Mouse (Mus musculus) hindbrain, embryonic 14.5 days (tissue): ENCODE measurements at regions not wholly inside any gene's neighbourhood (a gene's known extent, or its start where the extent isn't known, plus 50 kb on each side); places are given as distances from the start of the nearest gene placed in this dataset.
"Not testable (repeated sequence)": the region's sequence is repeated elsewhere in the genome, so short reads cannot be mapped to it uniquely, and the experiment has no call there.

Experiments used
- ATAC-seq: fragments of 200-750 bp; cut with Nextera tagmentation; 2 replicates; pipeline ENCODE4 v1.8.0; 2017; ENCODE audit warnings: moderate number of reproducible peaks, mild to moderate bottlenecking, moderate TSS enrichment, moderate library complexity; ENCODE audit not compliant: low FRiP score
- DNase-seq: peaks from one replicate; pipeline ENCODE4 v3.0.0-alpha.2; 2015; ENCODE audit warnings: low spot score
- H3K27ac ChIP-seq: fragments of 300-500 bp; sonication (generic); 2 replicates; pipeline ENCODE4 v1.5.1; 2014; ENCODE audit warnings: mild to moderate bottlenecking, moderate library complexity
- H3K27me3 ChIP-seq: fragments of 300-500 bp; sonication (generic); 2 replicates; pipeline ENCODE4 v1.6.1; 2014; ENCODE audit warnings: mild to moderate bottlenecking, low read length, mixed read lengths; ENCODE audit not compliant: control insufficient read depth, insufficient read depth
- H3K36me3 ChIP-seq: fragments of 300-500 bp; sonication (generic); replicated peaks from 2 replicates; pipeline ENCODE4 v1.6.1; 2014; ENCODE audit not compliant: control insufficient read depth, insufficient read depth
- H3K4me1 ChIP-seq: fragments of 300-500 bp; sonication (generic); replicated peaks from 2 replicates; pipeline ENCODE4 v1.6.1; 2014; ENCODE audit warnings: antibody characterized with exemption, low read length, mixed read lengths; ENCODE audit not compliant: control insufficient read depth, insufficient read depth
- H3K4me2 ChIP-seq: fragments of 300-500 bp; sonication (generic); replicated peaks from 2 replicates; pipeline ENCODE4 v1.6.1; 2014; ENCODE audit warnings: mild to moderate bottlenecking, moderate library complexity
- H3K4me3 ChIP-seq: fragments of 300-500 bp; sonication (generic); replicated peaks from 2 replicates; pipeline ENCODE4 v1.5.1; 2014; ENCODE audit warnings: mild to moderate bottlenecking, low read length
- H3K9ac ChIP-seq: fragments of 300-500 bp; sonication (generic); 2 replicates; pipeline ENCODE4 v1.6.1; 2014
- H3K9me3 ChIP-seq: fragments of 300-500 bp; sonication (generic); 2 replicates; pipeline ENCODE4 v1.6.1; 2016; ENCODE audit warnings: low read length; ENCODE audit not compliant: control insufficient read depth
- WGBS: fragments of 180-500 bp; shearing (Covaris S2); extraction: QIAGEN DNeasy Blood & Tissue Kit; methylation state at CpG from one replicate; pipeline ENCODE4 v1.1.7; 2014; 5-methylcytosine and 5-hydroxymethylcytosine counted together

DNA sequence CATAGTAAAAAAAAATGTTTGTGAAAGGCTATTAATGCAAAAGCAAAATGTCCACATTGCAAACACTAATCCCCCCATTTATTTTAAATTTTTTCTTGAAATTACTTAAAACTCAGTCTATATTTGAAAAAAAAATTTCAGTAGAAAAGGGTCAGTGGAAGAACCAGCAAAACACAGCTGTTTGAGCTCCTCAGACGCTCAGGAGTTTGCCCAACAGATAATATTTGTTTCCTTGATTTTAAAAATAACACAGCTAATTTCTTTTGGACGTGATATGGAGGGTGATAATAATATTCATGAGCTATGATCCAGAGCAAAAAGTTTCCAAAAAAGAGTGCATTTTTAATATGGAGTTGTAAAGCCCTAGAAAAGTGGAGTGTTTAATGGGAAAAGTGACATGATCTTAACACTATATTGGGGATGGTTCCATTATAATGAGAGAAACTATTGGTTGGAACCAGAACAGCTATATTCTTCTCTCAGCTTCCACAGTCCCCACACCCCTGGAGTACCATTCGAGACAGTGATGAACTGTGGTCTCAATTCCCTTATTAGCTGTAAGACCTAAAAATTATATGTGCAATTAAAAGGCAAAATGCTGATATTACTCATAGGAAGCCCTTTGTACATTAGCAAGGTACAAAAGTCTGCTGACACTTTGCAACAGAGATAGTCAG, 209.0 kb upstream of the Rnf219 start:
- 75% methylated on average over 3 of the region's 3 CpGs for WGBS
- Histone ChIP-seq H3K4me2 (no peak overlapping the region), H3K4me1 (no peaks in the 10 kb centered on the region), H3K4me3 (no peak overlapping the region), H3K9me3 (no peaks in the 10 kb centered on the region), H3K27me3 (no peaks in the 10 kb centered on the region), H3K27ac (no peak overlapping the region), H3K36me3 (no peaks in the 10 kb centered on the region), H3K9ac (no peak overlapping the region)
- ATAC-seq (no peak), DNase-seq (no peak)

DNA sequence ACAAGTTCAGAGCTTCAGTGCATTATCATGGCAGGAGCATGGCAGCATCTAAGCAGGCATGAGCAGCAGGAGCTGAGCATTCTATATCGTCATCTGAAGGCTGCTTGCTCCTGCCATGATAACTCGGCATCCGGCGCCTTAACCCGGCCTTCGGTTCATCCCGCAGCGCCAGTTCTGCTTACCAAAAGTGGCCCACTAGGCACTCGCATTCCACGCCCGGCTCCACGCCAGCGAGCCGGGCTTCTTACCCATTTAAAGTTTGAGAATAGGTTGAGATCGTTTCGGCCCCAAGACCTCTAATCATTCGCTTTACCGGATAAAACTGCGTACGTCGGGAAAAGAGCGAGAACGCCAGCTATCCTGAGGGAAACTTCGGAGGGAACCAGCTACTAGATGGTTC, 193.2 kb upstream of the Rnf219 start:
- H3K27me3 ChIP-seq, H3K27ac ChIP-seq, H3K36me3 ChIP-seq, H3K9me3 ChIP-seq, DNase-seq, H3K9ac ChIP-seq, H3K4me3 ChIP-seq, ATAC-seq, H3K4me2 ChIP-seq, H3K4me1 ChIP-seq: not testable (repeated sequence)
- 95% methylated on average over 20 of the region's 24 CpGs for WGBS

DNA sequence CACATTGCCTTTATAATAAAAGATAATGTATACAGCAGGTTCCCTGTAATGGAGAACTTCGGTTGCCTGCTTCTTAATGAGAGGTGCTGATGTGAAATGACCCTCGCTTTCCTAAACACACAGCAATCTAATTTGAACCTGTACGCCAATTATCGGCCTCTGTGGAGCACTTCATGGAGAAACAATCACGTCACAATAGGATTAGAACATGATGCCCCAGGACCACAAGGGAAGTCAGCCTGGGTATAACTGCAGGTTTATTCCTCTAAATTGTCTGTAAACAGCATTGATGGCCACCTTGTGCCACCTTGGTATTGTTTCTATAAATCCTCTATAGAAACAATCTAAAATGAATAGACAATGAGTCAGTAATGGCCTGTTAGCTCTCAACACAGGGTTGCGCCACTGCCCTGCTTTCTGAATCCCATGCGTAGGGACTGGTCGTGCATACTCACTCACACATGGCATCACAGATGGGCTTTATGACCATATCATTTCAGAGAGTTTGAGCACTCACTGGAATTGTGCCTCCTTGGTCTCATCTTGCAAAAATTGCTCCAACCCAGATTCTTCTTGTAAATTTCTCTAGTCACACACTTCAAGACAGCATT, 179.9 kb upstream of the Rnf219 start:
- Histone ChIP-seq H3K27ac (no peak overlapping the region), H3K36me3 (no peaks in the 10 kb centered on the region), H3K4me3 (no peak overlapping the region), H3K9ac (no peak overlapping the region), H3K4me2 (no peak overlapping the region), H3K4me1 (no peaks in the 10 kb centered on the region), H3K27me3 (no peaks in the 10 kb centered on the region), H3K9me3 (no peaks in the 10 kb centered on the region)
- DNase-seq (no peak), ATAC-seq (peak; percentile 24; the same call in 1 of the 2 replicates)
- 68% methylated on average over 8 of the region's 8 CpGs for WGBS

DNA sequence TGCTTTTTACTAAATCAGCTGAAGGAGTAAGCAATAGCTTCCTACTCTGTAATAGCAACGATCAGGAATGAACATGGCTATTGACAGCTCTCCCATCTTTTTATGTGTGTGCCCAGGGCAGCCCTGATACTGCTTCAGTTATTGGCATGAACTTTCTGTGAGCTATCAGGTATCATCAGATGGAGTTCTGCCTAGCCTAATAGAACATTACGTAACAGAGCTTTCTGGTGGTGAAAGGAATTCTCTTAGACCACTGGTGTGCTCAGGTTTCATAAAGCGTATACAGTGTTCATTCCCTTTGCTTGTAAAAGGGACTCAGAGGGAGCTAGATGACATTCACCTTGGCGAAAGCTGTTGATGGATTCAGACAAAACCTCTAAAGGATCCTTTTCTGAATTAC, 176.5 kb upstream of the Rnf219 start:
- H3K4me1 ChIP-seq, result no peaks in the 10 kb centered on the region
- DNase-seq (no peak), ATAC-seq (no peak)
- no peak overlapping the region for H3K4me2 ChIP-seq
- no peaks in the 10 kb centered on the region for H3K9me3 ChIP-seq
- no peaks in the 10 kb centered on the region for H3K36me3 ChIP-seq
- 94% methylated on average over 4 of the region's 4 CpGs for WGBS
- no peaks in the 10 kb centered on the region for H3K27me3 ChIP-seq
- no peak overlapping the region for H3K9ac ChIP-seq
- H3K4me3 ChIP-seq, result no peak overlapping the region
- no peak overlapping the region for H3K27ac ChIP-seq

GRCm38 (mm10) chr14:104695101-104695500, 172.7 kb upstream of the Rnf219 start:
- no peaks in the 10 kb centered on the region for H3K36me3 ChIP-seq
- no peak overlapping the region for H3K27ac ChIP-seq
- no peaks in the 10 kb centered on the region for H3K9me3 ChIP-seq
- H3K9ac ChIP-seq, result no peak overlapping the region
- 75% methylated on average over 4 of the region's 4 CpGs for WGBS
- ATAC-seq (no peak), DNase-seq (no peak)
- H3K27me3 ChIP-seq, result no peaks in the 10 kb centered on the region
- H3K4me1 ChIP-seq, result no peaks in the 10 kb centered on the region
- no peak overlapping the region for H3K4me3 ChIP-seq
- no peak overlapping the region for H3K4me2 ChIP-seq

DNA sequence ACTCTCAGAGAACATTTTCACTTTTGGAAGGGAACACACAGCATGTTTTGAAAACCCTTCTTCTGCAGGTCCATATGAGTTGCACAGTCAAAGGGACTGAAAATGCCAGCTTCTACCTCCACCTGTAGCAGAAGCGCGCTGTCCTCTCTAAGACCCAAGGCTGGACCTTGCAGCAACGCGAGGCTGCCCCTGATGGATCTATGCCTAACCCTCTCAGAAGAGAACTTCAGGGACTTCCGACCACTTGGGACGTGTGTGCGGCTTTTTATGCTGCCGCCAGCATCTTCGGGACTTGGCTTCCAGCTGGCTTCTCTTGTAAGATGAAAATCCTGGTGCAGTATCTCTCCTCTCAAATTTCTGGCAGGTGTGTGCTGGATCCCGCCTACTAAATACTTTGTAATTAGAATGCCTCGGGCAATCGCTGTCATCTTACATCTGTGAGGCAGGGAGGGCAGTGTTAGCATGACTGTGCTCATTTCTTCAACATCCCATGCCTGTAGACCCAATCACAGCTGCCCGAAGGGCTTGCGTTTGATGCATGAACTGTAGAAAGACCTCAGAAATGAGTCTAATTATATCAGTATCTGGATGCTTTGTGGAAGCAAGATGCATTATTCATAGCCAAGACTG, 171.8 kb upstream of the Rnf219 start:
- no peak overlapping the region for H3K4me3 ChIP-seq
- no peak for DNase-seq
- H3K27me3 ChIP-seq, result no peaks in the 10 kb centered on the region
- no peaks in the 10 kb centered on the region for H3K36me3 ChIP-seq
- no peak overlapping the region for H3K4me2 ChIP-seq
- H3K9me3 ChIP-seq, result no peaks in the 10 kb centered on the region
- H3K27ac ChIP-seq, result no peak overlapping the region
- H3K9ac ChIP-seq, result no peak overlapping the region
- ATAC-seq, result no peak
- 71% methylated on average over 14 of the region's 14 CpGs for WGBS
- no peaks in the 10 kb centered on the region for H3K4me1 ChIP-seq

GRCm38 (mm10) chr14:104692616-104693015, 170.2 kb upstream of the Rnf219 start:
- Histone ChIP-seq H3K27ac (no peak overlapping the region), H3K4me2 (no peak overlapping the region), H3K27me3 (no peaks in the 10 kb centered on the region), H3K4me1 (no peaks in the 10 kb centered on the region), H3K36me3 (no peaks in the 10 kb centered on the region), H3K4me3 (no peak overlapping the region), H3K9ac (no peak overlapping the region), H3K9me3 (no peaks in the 10 kb centered on the region)
- no peak for DNase-seq
- ATAC-seq, result no peak
- 94% methylated on average over 5 of the region's 5 CpGs for whole genome bisulfite sequencing

- no peaks in the 10 kb centered on the region for H3K4me1 ChIP-seq
- ATAC-seq (no peak), DNase-seq (no peak)
- no peak overlapping the region for H3K4me2 ChIP-seq
- H3K9ac ChIP-seq, result no peak overlapping the region
- no peak overlapping the region for H3K27ac ChIP-seq
- no peaks in the 10 kb centered on the region for H3K27me3 ChIP-seq
- 75% methylated on average over 3 of the region's 3 CpGs for WGBS
- no peaks in the 10 kb centered on the region for H3K36me3 ChIP-seq
- no peaks in the 10 kb centered on the region for H3K9me3 ChIP-seq
- H3K4me3 ChIP-seq, result no peak overlapping the region
Measured at GRCm38 (mm10) chr14:104688440-104688839, 166.0 kb upstream of the Rnf219 start.

- ATAC-seq (peak; percentile 89), DNase-seq (no peak)
- no peaks in the 10 kb centered on the region for H3K36me3 ChIP-seq
- no peak overlapping the region for H3K4me3 ChIP-seq
- peaks cover 10% of the 10 kb centered on the region; the same call in 1 of the 2 replicates for H3K4me1 ChIP-seq
- WGBS, result 4% methylated on average over 7 of the region's 7 CpGs
- H3K27me3 ChIP-seq, result no peaks in the 10 kb centered on the region
- 0 out of 2 replicates have a peak overlapping the region, but pooled peaks have one; percentile 41 for H3K27ac ChIP-seq
- H3K9me3 ChIP-seq, result no peaks in the 10 kb centered on the region
- H3K9ac ChIP-seq, result peak overlapping the region; percentile 31; the same call in 1 of the 2 replicates
- peak overlapping the region; percentile 24 for H3K4me2 ChIP-seq
Measured at GRCm38 (mm10) chr14:104676810-104677209, 154.4 kb upstream of the Rnf219 start.
